Mouse (Mus musculus): ENCODE measurements around the gene Ovol1.

Gene Ovol1

DNA sequence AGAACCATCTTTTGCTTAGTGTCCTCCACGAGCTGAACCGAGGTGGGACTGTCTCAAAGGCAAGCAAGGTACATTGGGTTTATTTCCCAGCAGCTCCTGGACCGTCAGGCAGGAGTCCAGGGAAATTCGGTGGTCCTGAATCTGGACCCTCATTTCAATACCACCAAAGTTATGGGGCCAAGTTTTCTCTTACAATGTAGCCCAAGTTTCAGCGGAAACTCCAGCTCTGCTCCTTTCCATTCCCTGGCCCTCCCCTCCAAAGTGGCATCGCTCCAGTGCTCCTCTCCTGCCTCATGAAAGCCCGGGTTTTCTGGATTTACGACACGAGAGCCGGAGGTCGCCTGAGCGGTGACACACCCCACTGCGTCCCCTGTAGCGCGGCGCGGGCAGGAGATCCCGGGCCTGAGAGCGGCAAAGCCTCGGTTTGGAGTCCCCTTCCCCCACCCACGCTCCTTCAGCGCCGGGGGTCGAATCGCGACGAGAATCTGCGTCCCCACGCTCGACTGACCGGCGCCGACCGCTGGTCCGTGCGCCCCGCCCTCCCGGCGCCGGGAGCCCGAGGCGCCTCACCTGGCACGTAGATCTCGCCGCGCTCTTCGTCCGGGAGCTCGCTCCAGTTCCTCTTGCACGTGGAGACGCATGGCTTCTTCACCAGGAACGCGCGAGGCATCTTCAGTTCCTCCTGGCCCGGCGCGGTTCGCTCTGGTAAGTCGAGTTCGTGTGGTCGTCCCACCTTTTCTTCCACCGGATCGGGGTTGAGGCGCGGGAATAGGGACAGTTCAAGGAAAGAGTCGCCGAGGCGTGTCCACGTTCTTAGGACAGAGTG is 602 bp downstream of the Ovol1 start:
- H3K27me3 ChIP-seq (ENCODE audit: control insufficient read depth, insufficient read depth, low read length, poor library complexity, severe bottlenecking), result no peaks in the 10 kb centered on the region; the same call in 1 of the 2 replicates
- peak; percentile 45 for DNase-seq (ENCODE audit: low read depth, low spot score)
- no peaks in the 10 kb centered on the region for H3K36me3 ChIP-seq (ENCODE audit: control insufficient read depth, insufficient read depth, low read length, poor library complexity, severe bottlenecking)

DNA sequence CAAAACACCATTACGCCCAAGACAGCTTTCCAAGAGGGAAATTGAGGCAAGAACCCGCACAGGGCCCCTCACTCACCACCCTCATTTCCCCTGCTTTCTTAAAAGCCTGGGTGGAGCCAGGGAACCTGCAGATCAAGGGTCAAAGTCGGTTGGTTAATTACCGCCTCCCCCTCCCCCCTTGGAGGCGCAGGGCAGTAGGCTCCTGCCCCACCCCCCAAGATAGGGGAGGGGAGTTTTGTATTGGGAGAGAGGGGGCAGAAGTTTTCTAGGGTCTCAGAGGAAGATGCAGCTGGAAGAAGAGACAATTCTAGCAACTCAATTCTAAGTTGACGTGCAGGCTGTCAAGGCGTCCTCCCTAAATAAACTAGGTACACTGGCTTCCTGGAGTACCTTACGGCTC is 1.2 kb downstream of the Ovol1 start:
- Histone ChIP-seq H3K36me3 (ENCODE audit: control insufficient read depth, insufficient read depth, low read length, poor library complexity, severe bottlenecking) (no peaks in the 10 kb centered on the region), H3K27me3 (ENCODE audit: control insufficient read depth, insufficient read depth, low read length, poor library complexity, severe bottlenecking) (no peaks in the 10 kb centered on the region; the same call in 1 of the 2 replicates)
- no peak for DNase-seq (ENCODE audit: low read depth, low spot score)

DNA sequence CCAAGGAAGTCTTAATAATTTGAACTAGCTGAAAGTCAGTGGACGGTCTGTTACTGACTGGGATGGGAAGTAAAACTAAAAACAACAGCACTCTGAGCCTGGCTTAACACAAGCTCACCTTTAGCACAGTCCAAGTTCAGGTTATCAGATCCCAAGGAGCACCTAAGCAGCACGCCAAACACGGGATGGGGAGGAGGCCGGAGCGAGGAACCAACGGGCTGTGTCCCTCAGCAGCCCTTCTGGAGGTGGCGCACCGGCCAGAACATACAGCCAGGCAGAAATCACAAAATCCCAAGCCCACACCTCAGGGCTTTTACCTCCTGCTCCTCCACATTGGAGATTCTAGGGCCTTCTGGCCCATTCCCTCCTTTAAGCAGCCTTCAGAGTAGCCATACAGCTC is 1.7 kb downstream of the Ovol1 start:
- no peak for DNase-seq (ENCODE audit: low read depth, low spot score)
- Histone ChIP-seq H3K27me3 (ENCODE audit: control insufficient read depth, insufficient read depth, low read length, poor library complexity, severe bottlenecking) (no peaks in the 10 kb centered on the region; the same call in 1 of the 2 replicates), H3K36me3 (ENCODE audit: control insufficient read depth, insufficient read depth, low read length, poor library complexity, severe bottlenecking) (no peaks in the 10 kb centered on the region)

DNA sequence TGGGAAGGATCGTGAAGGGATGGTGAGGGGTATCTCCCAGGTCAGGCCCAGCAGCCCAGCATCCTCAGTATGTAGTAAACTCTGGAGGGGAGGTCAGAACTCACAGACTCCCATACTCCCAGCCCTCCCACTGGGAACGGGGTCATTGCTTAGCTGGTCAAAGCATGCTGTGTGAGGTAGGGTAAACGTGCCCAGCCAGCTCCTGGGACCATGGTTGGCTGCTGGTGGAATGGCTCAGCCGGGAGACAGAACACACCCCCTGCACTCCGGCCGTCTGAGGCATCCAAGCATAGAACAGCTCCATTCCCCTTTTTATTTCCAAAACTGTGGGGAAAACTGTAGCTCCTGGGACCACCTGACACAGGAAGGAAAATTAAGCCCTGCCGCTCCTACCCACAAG is 2.3 kb downstream of the Ovol1 start:
- Histone ChIP-seq H3K27me3 (ENCODE audit: control insufficient read depth, insufficient read depth, low read length, poor library complexity, severe bottlenecking) (no peaks in the 10 kb centered on the region; the same call in 1 of the 2 replicates), H3K36me3 (ENCODE audit: control insufficient read depth, insufficient read depth, low read length, poor library complexity, severe bottlenecking) (no peaks in the 10 kb centered on the region)
- no peak for DNase-seq (ENCODE audit: low read depth, low spot score)

DNA sequence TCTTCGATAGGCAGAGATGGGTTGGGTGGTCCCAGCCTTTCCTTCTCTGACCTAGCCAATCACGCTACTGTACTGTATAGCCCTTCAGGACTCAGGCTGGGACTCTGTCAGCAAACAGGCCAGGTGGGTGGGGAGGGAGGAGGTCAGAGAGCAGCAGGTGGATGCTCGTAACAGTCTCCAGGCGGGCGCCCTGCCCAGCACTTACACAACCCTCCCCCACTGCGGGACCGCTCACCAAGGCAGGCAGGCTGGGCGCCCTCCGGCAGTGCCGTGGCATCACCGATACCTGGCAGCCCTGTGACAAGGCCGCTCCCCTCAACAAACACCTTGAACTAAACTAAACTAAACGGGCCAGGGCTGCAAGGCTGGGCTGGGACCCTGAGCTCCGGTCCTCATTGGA is 6.2 kb downstream of the Ovol1 start:
- DNase-seq (ENCODE audit: low read depth, low spot score), result no peak
- Histone ChIP-seq H3K27me3 (ENCODE audit: control insufficient read depth, insufficient read depth, low read length, poor library complexity, severe bottlenecking) (no peaks in the 10 kb centered on the region; the same call in 1 of the 2 replicates), H3K36me3 (ENCODE audit: control insufficient read depth, insufficient read depth, low read length, poor library complexity, severe bottlenecking) (no peaks in the 10 kb centered on the region)

DNA sequence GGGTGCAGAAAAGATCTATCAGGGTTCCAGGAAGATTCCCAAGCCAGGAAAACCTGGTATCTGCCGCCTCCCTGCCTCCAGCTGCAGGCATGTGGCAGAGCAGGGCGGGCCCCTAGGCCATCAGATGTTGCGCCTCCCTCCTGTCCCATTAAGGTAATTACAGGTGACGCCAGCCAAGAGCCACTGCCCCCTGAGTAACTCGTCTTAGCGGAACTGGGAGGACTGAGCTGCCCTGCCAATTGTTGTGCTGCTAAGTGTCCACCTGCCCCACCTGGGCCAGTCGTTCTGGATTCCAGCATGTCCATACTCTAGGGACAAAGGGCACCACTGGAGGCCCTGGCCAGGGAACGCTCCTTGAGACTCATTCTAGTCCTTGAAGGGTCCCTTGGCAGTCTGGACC is 6.6 kb downstream of the Ovol1 start:
- no peaks in the 10 kb centered on the region for H3K36me3 ChIP-seq (ENCODE audit: control insufficient read depth, insufficient read depth, low read length, poor library complexity, severe bottlenecking)
- no peaks in the 10 kb centered on the region; the same call in 1 of the 2 replicates for H3K27me3 ChIP-seq (ENCODE audit: control insufficient read depth, insufficient read depth, low read length, poor library complexity, severe bottlenecking)
- no peak for DNase-seq (ENCODE audit: low read depth, low spot score)

DNA sequence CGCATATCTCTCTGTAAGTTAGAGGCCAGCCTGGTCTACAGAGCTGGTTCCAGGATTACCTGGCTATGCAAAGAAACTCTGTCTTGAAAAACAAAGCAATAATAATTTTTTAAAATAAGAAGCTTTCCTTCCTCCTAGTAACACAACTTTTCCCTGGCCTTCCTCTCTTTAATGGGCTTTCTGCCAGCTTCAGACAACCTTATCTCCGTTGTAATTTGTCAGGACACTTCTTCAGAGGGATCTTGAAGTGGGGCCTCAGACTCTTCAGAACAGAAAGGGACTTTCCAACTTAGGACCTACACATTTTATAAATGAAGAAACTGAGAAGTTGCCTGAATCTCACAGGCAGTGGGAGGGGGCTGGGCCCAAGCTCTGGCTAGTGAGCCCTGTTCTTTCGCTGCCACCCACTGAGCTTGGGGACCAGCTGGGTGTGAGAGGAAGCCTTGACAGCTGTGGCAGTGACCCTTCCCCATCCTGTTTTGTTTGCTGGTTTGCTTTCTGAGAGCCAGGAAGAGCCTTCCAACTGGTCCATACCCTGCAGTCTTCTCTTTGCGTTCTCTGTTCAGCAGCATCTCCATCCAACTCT is 12.9 kb downstream of the Ovol1 start:
- no peak for DNase-seq (ENCODE audit: low read depth, low spot score)
- Histone ChIP-seq H3K36me3 (ENCODE audit: control insufficient read depth, insufficient read depth, low read length, poor library complexity, severe bottlenecking) (no peaks in the 10 kb centered on the region), H3K27me3 (ENCODE audit: control insufficient read depth, insufficient read depth, low read length, poor library complexity, severe bottlenecking) (no peaks in the 10 kb centered on the region)

DNA sequence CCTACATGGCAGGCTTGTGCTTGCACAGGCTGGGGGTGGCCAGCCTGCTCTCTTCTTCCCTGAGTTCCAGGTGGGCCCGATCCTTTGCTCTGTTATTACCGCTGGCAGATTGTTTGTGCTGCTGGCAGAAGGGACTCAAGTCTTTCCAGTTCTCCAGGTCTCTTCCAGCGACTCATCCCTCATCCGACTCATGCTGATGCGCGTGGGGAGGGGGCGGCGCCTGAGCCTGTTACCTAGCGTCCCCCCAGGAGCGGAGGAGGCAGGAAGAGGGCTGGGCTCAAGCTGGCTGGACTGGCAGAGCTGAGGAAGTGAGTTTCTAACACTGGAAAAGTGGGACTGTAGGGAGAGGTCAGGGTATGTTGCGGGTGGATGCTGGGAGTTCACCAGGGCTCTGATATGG is 16.4 kb downstream of the Ovol1 start:
- DNase-seq (ENCODE audit: low read depth, low spot score), result no peak
- Histone ChIP-seq H3K36me3 (ENCODE audit: control insufficient read depth, insufficient read depth, low read length, poor library complexity, severe bottlenecking) (no peaks in the 10 kb centered on the region), H3K27me3 (ENCODE audit: control insufficient read depth, insufficient read depth, low read length, poor library complexity, severe bottlenecking) (no peaks in the 10 kb centered on the region)

DNA sequence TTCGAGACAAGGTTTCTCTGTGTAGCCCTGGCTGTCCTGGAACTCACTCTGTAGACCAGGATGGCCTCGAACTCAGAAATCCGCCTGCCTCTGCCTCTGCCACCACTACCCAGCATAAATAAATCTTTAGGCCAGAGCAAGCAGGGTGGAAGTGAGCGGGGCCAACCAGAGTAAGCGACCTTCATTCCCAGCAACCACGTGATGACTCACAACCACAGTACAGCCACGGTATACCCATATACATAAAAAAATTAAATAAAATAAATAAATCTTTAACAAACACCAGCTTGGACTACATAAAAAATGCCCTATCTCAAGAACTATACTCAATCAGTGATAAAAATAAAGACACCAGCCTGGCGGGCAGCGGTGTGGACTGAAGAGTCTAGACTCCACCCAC is 17.1 kb downstream of the Ovol1 start:
- DNase-seq (ENCODE audit: low read depth, low spot score), result no peak
- H3K27me3 ChIP-seq (ENCODE audit: control insufficient read depth, insufficient read depth, low read length, poor library complexity, severe bottlenecking), result no peaks in the 10 kb centered on the region
- no peaks in the 10 kb centered on the region for H3K36me3 ChIP-seq (ENCODE audit: control insufficient read depth, insufficient read depth, low read length, poor library complexity, severe bottlenecking)

DNA sequence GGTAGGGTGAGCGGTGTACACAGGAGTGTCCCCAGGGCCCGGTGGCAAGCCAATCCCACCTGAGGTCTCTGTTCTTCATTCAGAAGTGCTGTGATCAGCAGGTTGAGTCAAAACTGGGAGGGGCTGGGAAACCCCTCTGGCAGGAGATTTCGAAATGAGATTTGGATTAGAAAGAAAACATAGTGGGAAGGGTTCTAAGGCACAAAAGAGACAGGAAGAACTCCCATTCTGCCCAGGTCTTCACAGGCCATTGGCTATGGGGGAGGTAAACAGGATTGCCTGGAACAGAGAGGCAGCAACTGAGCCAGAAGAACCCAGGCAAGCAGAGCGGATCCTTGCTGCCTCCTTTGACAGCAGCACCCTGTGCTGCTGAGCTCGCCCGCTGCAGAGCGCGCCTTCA is 21.7 kb downstream of the Ovol1 start:
- no peaks in the 10 kb centered on the region for H3K27me3 ChIP-seq (ENCODE audit: control insufficient read depth, insufficient read depth, low read length, poor library complexity, severe bottlenecking)

DNA sequence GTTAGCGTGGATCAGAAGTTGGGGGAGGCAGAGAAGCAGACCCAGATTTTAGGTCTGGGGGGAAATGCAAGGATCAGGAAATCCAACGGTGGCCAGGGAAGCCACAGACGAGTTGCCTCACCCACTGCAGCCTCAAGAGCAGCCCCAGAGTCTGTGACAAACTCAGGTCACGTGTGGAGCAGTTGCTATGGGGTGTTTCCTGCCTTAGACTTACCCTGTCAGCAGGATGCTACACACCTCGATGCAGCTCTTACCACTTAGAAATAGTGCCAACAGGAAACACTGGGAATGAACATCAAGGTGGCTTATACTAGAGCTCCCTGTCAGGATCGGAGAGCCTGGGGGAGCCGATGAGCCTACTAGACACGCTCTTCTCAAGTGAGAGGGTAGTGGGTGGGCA is 27.9 kb downstream of the Ovol1 start:
- H3K27me3 ChIP-seq (ENCODE audit: control insufficient read depth, insufficient read depth, low read length, poor library complexity, severe bottlenecking), result no peaks in the 10 kb centered on the region
- no peak for DNase-seq (ENCODE audit: low read depth, low spot score)
- no peaks in the 10 kb centered on the region for H3K36me3 ChIP-seq (ENCODE audit: control insufficient read depth, insufficient read depth, low read length, poor library complexity, severe bottlenecking)

More for the DNA sequence above, 21.7 kb downstream of the Ovol1 start:
- DNase-seq (ENCODE audit: low read depth, low spot score), result no peak
- H3K36me3 ChIP-seq (ENCODE audit: control insufficient read depth, insufficient read depth, low read length, poor library complexity, severe bottlenecking), result no peaks in the 10 kb centered on the region

DNA sequence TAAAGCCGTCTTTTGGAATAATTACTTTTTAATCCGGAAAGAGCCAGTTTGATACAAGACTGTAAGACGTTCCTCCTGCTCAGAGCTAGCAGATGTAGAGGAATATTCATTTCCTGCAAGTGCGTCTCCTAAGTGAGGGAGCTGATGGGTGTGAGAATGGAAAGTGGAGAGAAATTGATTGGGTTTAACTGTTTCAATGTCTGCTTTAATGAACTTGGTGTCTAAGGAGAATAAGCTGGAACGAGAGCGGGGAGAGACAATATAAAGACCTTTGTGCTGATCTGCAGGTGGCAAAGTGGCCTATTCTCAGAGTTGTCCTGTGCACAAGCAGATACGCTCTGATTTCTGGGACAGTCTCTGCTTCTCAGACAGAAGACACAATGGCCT is 30.3 kb downstream of the Ovol1 start:
- H3K27me3 ChIP-seq (ENCODE audit: control insufficient read depth, insufficient read depth, low read length, poor library complexity, severe bottlenecking), result no peaks in the 10 kb centered on the region
- DNase-seq (ENCODE audit: low read depth, low spot score), result no peak
- H3K36me3 ChIP-seq (ENCODE audit: control insufficient read depth, insufficient read depth, low read length, poor library complexity, severe bottlenecking), result no peaks in the 10 kb centered on the region

DNA sequence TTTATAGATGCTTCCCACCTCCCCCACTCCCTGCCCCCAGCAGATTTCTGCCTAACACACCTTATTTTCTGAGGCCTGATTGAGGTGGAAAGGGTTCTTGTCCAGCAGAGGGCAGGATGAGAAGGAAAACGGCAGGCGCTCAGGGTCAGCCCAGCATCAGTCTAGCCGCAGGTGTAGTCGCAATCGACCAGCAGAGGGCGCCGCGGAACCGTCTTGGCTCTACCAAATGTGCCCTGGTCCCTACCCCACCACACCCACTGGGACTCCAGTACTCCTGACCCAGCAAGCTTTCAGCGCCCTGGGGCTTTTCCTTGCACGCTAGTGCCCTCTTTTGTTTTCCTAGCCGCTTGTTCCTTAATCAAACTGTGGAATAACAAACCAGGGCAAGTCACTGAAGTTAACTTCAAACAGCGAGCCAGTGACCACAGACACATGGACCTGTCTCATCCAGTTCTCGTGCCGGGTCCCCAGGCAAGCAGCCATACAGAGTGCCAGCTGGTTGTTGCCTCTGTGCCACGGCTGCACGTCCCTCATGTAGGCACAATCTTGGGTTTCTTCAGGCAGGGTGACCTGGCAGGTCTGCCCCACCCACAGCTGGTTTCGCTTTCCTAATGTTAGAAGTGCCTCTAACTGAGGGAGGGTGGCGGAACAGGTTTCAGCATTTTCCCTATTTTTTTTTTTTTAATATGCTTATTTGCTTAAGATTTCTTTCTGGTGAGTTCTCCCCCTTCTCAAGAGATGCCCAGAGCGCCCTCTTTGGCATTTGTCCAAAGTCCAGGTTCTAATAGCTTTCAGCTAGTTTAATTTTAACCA is 30.9 kb downstream of the Ovol1 start:
- DNase-seq (ENCODE audit: low read depth, low spot score), result peak; percentile 96
- H3K27me3 ChIP-seq (ENCODE audit: control insufficient read depth, insufficient read depth, low read length, poor library complexity, severe bottlenecking), result no peaks in the 10 kb centered on the region
- no peaks in the 10 kb centered on the region for H3K36me3 ChIP-seq (ENCODE audit: control insufficient read depth, insufficient read depth, low read length, poor library complexity, severe bottlenecking)

DNA sequence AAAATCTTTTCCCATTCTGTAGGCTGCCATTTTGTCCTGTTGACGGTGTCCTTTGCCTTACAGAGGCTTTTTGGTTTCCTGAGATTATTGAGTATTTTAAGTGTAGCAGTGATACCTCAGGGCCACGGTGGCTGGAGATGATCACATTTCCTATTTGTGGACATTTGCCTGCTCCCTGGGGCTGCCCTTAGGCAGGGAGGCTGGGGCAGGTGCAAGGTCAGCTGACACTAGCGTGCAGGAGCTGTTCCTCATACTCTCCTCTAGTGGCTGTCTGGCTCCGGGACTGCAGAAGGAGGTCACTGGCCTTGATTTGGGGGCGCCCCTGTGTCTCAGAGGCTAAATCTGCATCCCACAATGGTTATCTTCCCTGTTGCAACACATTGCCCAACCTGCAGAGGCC is 35.2 kb downstream of the Ovol1 start:
- H3K27me3 ChIP-seq (ENCODE audit: control insufficient read depth, insufficient read depth, low read length, poor library complexity, severe bottlenecking), result no peaks in the 10 kb centered on the region
- no peak for DNase-seq (ENCODE audit: low read depth, low spot score)
- H3K36me3 ChIP-seq (ENCODE audit: control insufficient read depth, insufficient read depth, low read length, poor library complexity, severe bottlenecking), result no peaks in the 10 kb centered on the region

DNA sequence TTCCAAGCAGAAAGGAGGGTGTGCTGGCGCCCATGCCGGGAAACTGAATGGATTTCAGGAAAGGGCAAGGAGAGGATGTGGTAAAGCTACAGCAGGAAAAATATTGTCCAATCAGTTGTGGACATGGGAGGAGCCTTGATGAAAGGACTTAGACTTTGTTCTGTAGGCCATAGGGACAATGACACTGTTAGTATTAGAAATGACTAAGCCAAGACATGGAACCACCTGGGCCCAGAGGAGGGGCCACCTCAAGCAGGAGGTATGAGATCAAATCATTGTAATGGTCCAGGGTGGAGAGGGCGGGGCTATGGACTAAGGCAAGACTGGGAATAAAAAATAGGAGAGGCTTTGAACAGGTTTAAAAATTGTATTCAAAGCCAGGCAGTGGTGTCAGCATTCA is 41.7 kb downstream of the Ovol1 start:
- no peaks in the 10 kb centered on the region for H3K27me3 ChIP-seq (ENCODE audit: control insufficient read depth, insufficient read depth, low read length, poor library complexity, severe bottlenecking)
- no peaks in the 10 kb centered on the region for H3K36me3 ChIP-seq (ENCODE audit: control insufficient read depth, insufficient read depth, low read length, poor library complexity, severe bottlenecking)
- no peak for DNase-seq (ENCODE audit: low read depth, low spot score)

All from splenic B cell, adult 2 months (primary cell).